Mouse (Mus musculus) megakaryocyte, embryonic 14.5 days (primary cell): ENCODE results near the gene Cit. TPM values are rescaled to one million over a fixed set of nuclear protein-coding genes. Genes with fewer than 3 reads are reported as not detected.

Experiments used
- H3K27me3 ChIP-seq: replicated peaks from 2 replicates; pipeline ENCODE3; 2012; ENCODE audit warnings: inconsistent platforms
- H3K36me3 ChIP-seq: replicated peaks from 2 replicates; pipeline ENCODE3; 2012; ENCODE audit warnings: low read length, inconsistent platforms, mixed read lengths
- H3K4me1 ChIP-seq: 2 replicates; pipeline ENCODE4 v1.6.1; 2012; ENCODE audit warnings: inconsistent platforms
- H3K4me3 ChIP-seq: replicated peaks from 2 replicates; pipeline ENCODE3; 2012; ENCODE audit warnings: moderate library complexity, mild to moderate bottlenecking, inconsistent platforms
- H3K9me3 ChIP-seq: 2 replicates; pipeline ENCODE4 v1.6.1; 2012; ENCODE audit warnings: inconsistent platforms
- FLI1 ChIP-seq: IDR thresholded peaks from 2 replicates; pipeline ENCODE4 v1.6.1; 2012; ENCODE audit warnings: low read length, inconsistent platforms, mixed read lengths
- GATA1 ChIP-seq: IDR thresholded peaks from 3 replicates; pipeline ENCODE4 v1.6.1; 2012; ENCODE audit warnings: mixed read lengths, low read length, inconsistent platforms, borderline replicate concordance
- polyA plus RNA-seq: library from polyadenylated mRNA; stranded (reverse); fragments of >175 nt; gene quantifications from 2 replicates; pipeline ENCODE4 v1.2.3, GENCODE M21; 2012; ENCODE audit warnings: low replicate concordance; ENCODE audit not compliant: insufficient read depth

Cit gene
- polyA plus RNA-seq, 1 experiment: 6.7 TPM

GRCm38 (mm10) chr5:115950936-115951335, 105.9 kb downstream of the Cit start:
- peaks cover 35% of the 10 kb centered on the region for H3K9me3 ChIP-seq
- H3K4me3 ChIP-seq: no peak overlapping the region
- no peaks in the 10 kb centered on the region for H3K27me3 ChIP-seq
- H3K4me1 ChIP-seq: no peaks in the 10 kb centered on the region
- H3K36me3 ChIP-seq: peaks cover 99% of the 10 kb centered on the region
- TF ChIP-seq FLI1 (no peak), GATA1 (no peak)

GRCm38 (mm10) chr5:115953173-115953572, 108.1 kb downstream of the Cit start:
- peaks cover 50% of the 10 kb centered on the region for H3K9me3 ChIP-seq

GRCm38 (mm10) chr5:115954084-115954483, 109.0 kb downstream of the Cit start:
- H3K4me3 ChIP-seq: no peak overlapping the region
- peaks cover 95% of the 10 kb centered on the region for H3K36me3 ChIP-seq
- H3K4me1 ChIP-seq: peaks cover 12% of the 10 kb centered on the region
- peaks cover 50% of the 10 kb centered on the region for H3K9me3 ChIP-seq
- no peak for TF ChIP-seq GATA1
- no peak for TF ChIP-seq FLI1
- no peaks in the 10 kb centered on the region for H3K27me3 ChIP-seq

More at GRCm38 (mm10) chr5:115953173-115953572, 108.1 kb downstream of the Cit start:
- no peaks in the 10 kb centered on the region for H3K27me3 ChIP-seq
- H3K36me3 ChIP-seq: peaks cover 96% of the 10 kb centered on the region
- TF ChIP-seq FLI1 (no peak), GATA1 (no peak)
- H3K4me3 ChIP-seq: no peak overlapping the region
- H3K4me1 ChIP-seq: peaks cover 7% of the 10 kb centered on the region

- Histone ChIP-seq H3K36me3 (peaks cover 93% of the 10 kb centered on the region), H3K27me3 (no peaks in the 10 kb centered on the region), H3K4me1 (peaks cover 12% of the 10 kb centered on the region), H3K4me3 (no peak overlapping the region), H3K9me3 (peaks cover 50% of the 10 kb centered on the region)
- TF ChIP-seq FLI1 (no peak), GATA1 (no peak)
These were observed 109.5 kb downstream of the Cit start for GRCm38 (mm10) chr5:115954549-115954948.

- Histone ChIP-seq H3K4me3 (no peak overlapping the region), H3K4me1 (peaks cover 12% of the 10 kb centered on the region), H3K9me3 (peaks cover 50% of the 10 kb centered on the region), H3K36me3 (peaks cover 93% of the 10 kb centered on the region), H3K27me3 (no peaks in the 10 kb centered on the region)
- TF ChIP-seq FLI1 (no peak), GATA1 (no peak)
These were observed 110.1 kb downstream of the Cit start for GRCm38 (mm10) chr5:115955131-115955530.

GRCm38 (mm10) chr5:115956048-115956447, 111.0 kb downstream of the Cit start:
- Histone ChIP-seq H3K9me3 (peaks cover 49% of the 10 kb centered on the region), H3K4me1 (peaks cover 12% of the 10 kb centered on the region), H3K27me3 (no peaks in the 10 kb centered on the region), H3K4me3 (no peak overlapping the region), H3K36me3 (peaks cover 93% of the 10 kb centered on the region)
- TF ChIP-seq FLI1: no peak
- no peak for TF ChIP-seq GATA1

- TF ChIP-seq GATA1 (no peak), FLI1 (no peak)
- H3K9me3 ChIP-seq: peaks cover 40% of the 10 kb centered on the region
- H3K4me1 ChIP-seq: peaks cover 15% of the 10 kb centered on the region
- peaks cover 93% of the 10 kb centered on the region for H3K36me3 ChIP-seq
- H3K4me3 ChIP-seq: no peak overlapping the region
- H3K27me3 ChIP-seq: no peaks in the 10 kb centered on the region
These were observed 112.1 kb downstream of the Cit start for GRCm38 (mm10) chr5:115957177-115957576.

- Histone ChIP-seq H3K27me3 (no peaks in the 10 kb centered on the region), H3K9me3 (peaks cover 31% of the 10 kb centered on the region), H3K4me1 (peaks cover 17% of the 10 kb centered on the region), H3K36me3 (peaks cover 91% of the 10 kb centered on the region), H3K4me3 (no peak overlapping the region)
- TF ChIP-seq GATA1 (no peak), FLI1 (no peak)
These were observed 113.3 kb downstream of the Cit start for GRCm38 (mm10) chr5:115958344-115958743.

GRCm38 (mm10) chr5:115958814-115959213, 113.7 kb downstream of the Cit start:
- TF ChIP-seq GATA1 (no peak), FLI1 (no peak)
- Histone ChIP-seq H3K9me3 (peaks cover 27% of the 10 kb centered on the region), H3K27me3 (no peaks in the 10 kb centered on the region), H3K4me1 (peaks cover 17% of the 10 kb centered on the region), H3K36me3 (peaks cover 91% of the 10 kb centered on the region), H3K4me3 (no peak overlapping the region)

- Histone ChIP-seq H3K27me3 (no peaks in the 10 kb centered on the region), H3K36me3 (peaks cover 89% of the 10 kb centered on the region), H3K4me1 (peaks cover 17% of the 10 kb centered on the region), H3K9me3 (peaks cover 7% of the 10 kb centered on the region), H3K4me3 (no peak overlapping the region)
- TF ChIP-seq GATA1: no peak
- TF ChIP-seq FLI1: no peak
These were observed 116.7 kb downstream of the Cit start for GRCm38 (mm10) chr5:115961809-115962208.

GRCm38 (mm10) chr5:115971236-115971635, 126.2 kb downstream of the Cit start:
- no peak overlapping the region for H3K4me3 ChIP-seq
- no peaks in the 10 kb centered on the region for H3K9me3 ChIP-seq
- H3K4me1 ChIP-seq: peaks cover 4% of the 10 kb centered on the region; the same call in 1 of the 2 replicates
- no peak for TF ChIP-seq GATA1
- TF ChIP-seq FLI1: no peak
- H3K27me3 ChIP-seq: no peaks in the 10 kb centered on the region
- H3K36me3 ChIP-seq: peaks cover 95% of the 10 kb centered on the region
